ENCODE assay signal across 7 mouse cellular contexts in genomic region chr17:36042610-36043169, GRCm38 (mm10). TPM values are rescaled to one million over a fixed set of nuclear protein-coding genes. Genes with fewer than 3 reads are reported as not detected.
DNase-seq lines count a peak whose midpoint lies in the region; ATAC-seq lines count a peak whose summit lies in the region.
"Not testable (repeated sequence)": the region's sequence is repeated elsewhere in the genome, so short reads cannot be mapped to it uniquely, and the experiment has no call there.

TSS of gene H2-T22 (minus strand) at chr17:36042747.
TSS of gene Gm6034 (plus strand) at chr17:36042961.

- intact Hi-C loops in left cerebral cortex, postnatal 25 days (cut with DNase I): not testable (repeated sequence)

- H3K36me3 ChIP-seq in intestine, embryonic 16.5 days (ENCODE audit: control insufficient read depth, insufficient read depth, low read length): not testable (repeated sequence)

- H3K4me1 ChIP-seq in intestine, embryonic 16.5 days (ENCODE audit: control insufficient read depth, insufficient read depth, low read length): not testable (repeated sequence)

- WGBS in intestine, embryonic 16.5 days: 3% methylated on average over 12 of the region's 12 CpGs

- H3K27me3 ChIP-seq in intestine, embryonic 16.5 days (replicated peaks; ENCODE audit: control insufficient read depth, insufficient read depth, low read length): not testable (repeated sequence)

- H3K4me2 ChIP-seq in intestine, embryonic 16.5 days (ENCODE audit: low read depth, low read length): peak within 1 kb of the TSS; percentile 74

- H3K9me3 ChIP-seq in intestine, embryonic 16.5 days (ENCODE audit: control insufficient read depth, low read length): not testable (repeated sequence)

- peak; percentile 56 to 60 for DNase-seq in adrenal gland, adult 18-20 months (ENCODE audit: low spot score in 2 of 2)
- DNase-seq in embryo, embryonic 11.5 days (ENCODE audit: low read depth, low spot score): peak; percentile 47
- DNase-seq in left cerebral cortex, postnatal 25 days (ENCODE audit: low spot score in 2 of 2): peak; percentile 61 to 84
- peak; percentile 94 for DNase-seq in skeletal muscle tissue, adult 2 months (ENCODE audit: low read depth, low spot score)

- H3K27ac ChIP-seq in intestine, embryonic 16.5 days (ENCODE audit: low read length): not testable (repeated sequence)

- peak within 1 kb of the TSS; percentile 40 for H3K4me3 ChIP-seq in intestine, embryonic 16.5 days (ENCODE audit: low read length)

- peak within 1 kb of the TSS; percentile 60 for H3K9ac ChIP-seq in intestine, embryonic 16.5 days (ENCODE audit: low read depth, low read length)

- ATAC-seq in granulocyte monocyte progenitor cell, adult 5-6 weeks (replicated peaks; ENCODE audit: poor library complexity, severe bottlenecking): peak; percentile 90
- peak; percentile 98 for ATAC-seq in intestine, embryonic 16.5 days
- ATAC-seq in megakaryocyte-erythroid progenitor cell, adult 5-6 weeks (replicated peaks; ENCODE audit: low FRiP score, low TSS enrichment, poor library complexity, severe bottlenecking): peak; percentile 93

RNA-seq across cellular contexts. Expression of gene H2-T22, which starts in this region (rescaled TPM):
- total RNA-seq in adrenal gland, adult 18-20 months (2021): 10 to 100 TPM; 33.0 to 61.5 TPM
- total RNA-seq in granulocyte monocyte progenitor cell, adult 5-6 weeks (2014; fragmentation: Nextera tagmentation): 34.5 and 35.7 TPM in 2 replicates
- total RNA-seq in granulocyte monocyte progenitor cell, adult 5-6 weeks (2017): 39.2 and 39.4 TPM in 2 replicates
- 16.0 and 16.1 TPM in 2 replicates for polyA plus RNA-seq in intestine, embryonic 16.5 days (2015; fragmentation: Nextera tagmentation; extraction: Ambion mirVana)
- 1 to 10 TPM; 8.3 to 9.3 TPM for total RNA-seq in left cerebral cortex, postnatal 25 days (2021)
- total RNA-seq in megakaryocyte-erythroid progenitor cell, adult 5-6 weeks (2014; fragmentation: Nextera tagmentation): 17.1 and 25.6 TPM in 2 replicates
- 30.1 and 31.5 TPM in 2 replicates for total RNA-seq in megakaryocyte-erythroid progenitor cell, adult 5-6 weeks (2017)

RNA-seq across cellular contexts. Expression of gene Gm6034, which starts in this region (rescaled TPM):
- not detected for total RNA-seq in adrenal gland, adult 18-20 months (2021)
- total RNA-seq in granulocyte monocyte progenitor cell, adult 5-6 weeks (2014; fragmentation: Nextera tagmentation): not detected in 2 replicates
- not detected in 2 replicates for total RNA-seq in granulocyte monocyte progenitor cell, adult 5-6 weeks (2017)
- 0.86 and 1.2 TPM in 2 replicates for polyA plus RNA-seq in intestine, embryonic 16.5 days (2015; fragmentation: Nextera tagmentation; extraction: Ambion mirVana)
- total RNA-seq in left cerebral cortex, postnatal 25 days (2021): not detected
- 0.52 TPM in 1 of 2 replicates, not detected in the other for total RNA-seq in megakaryocyte-erythroid progenitor cell, adult 5-6 weeks (2014; fragmentation: Nextera tagmentation)
- total RNA-seq in megakaryocyte-erythroid progenitor cell, adult 5-6 weeks (2017): not detected in 2 replicates
